Mouse (Mus musculus) bone marrow, adult 2 months (tissue): ENCODE measurements around the gene Grb10. TPM values are rescaled to one million over a fixed set of nuclear protein-coding genes. Genes with fewer than 3 reads are reported as not detected.

Experiments
- H3K27ac ChIP-seq: fragments of 200-500 bp; 2 replicates; pipeline ENCODE4 v1.5.1; 2012; ENCODE audit warnings: low read depth, mild to moderate bottlenecking, control low read depth, inconsistent platforms, low read length; ENCODE audit not compliant: control insufficient read depth, poor library complexity, insufficient read depth
- H3K4me1 ChIP-seq: fragments of 200-500 bp; 2 replicates; pipeline ENCODE4 v1.6.1; 2011; ENCODE audit warnings: low read length; ENCODE audit not compliant: control insufficient read depth, insufficient read depth
- H3K4me3 ChIP-seq: fragments of 200-500 bp; replicated peaks from 2 replicates; pipeline ENCODE3; 2011; ENCODE audit warnings: mild to moderate bottlenecking, low read depth, low read length, control low read depth; ENCODE audit not compliant: control insufficient read depth
- CTCF ChIP-seq: fragments of 200-500 bp; IDR thresholded peaks from 2 replicates; pipeline ENCODE4 v1.5.1; 2011; ENCODE audit warnings: low read length, control low read depth; ENCODE audit not compliant: control insufficient read depth, insufficient read depth
- POLR2A ChIP-seq: fragments of 200-500 bp; IDR thresholded peaks from 2 replicates; pipeline ENCODE4 v1.6.1; 2011; ENCODE audit warnings: low read depth, mild to moderate bottlenecking, control low read depth, low read length, borderline replicate concordance; ENCODE audit not compliant: control insufficient read depth
- WGBS: fragments of 180-500 bp; shearing (Covaris S2); methylation state at CpG from one replicate; pipeline ENCODE4 v1.1.7; 2018; 5-methylcytosine and 5-hydroxymethylcytosine counted together
- polyA plus RNA-seq: library from polyadenylated mRNA; stranded (reverse); fragments of >200 nt; gene quantifications from 2 replicates; pipeline ENCODE4 v1.2.4, GENCODE M21; 2011; ENCODE audit warnings: low replicate concordance; ENCODE audit not compliant: missing spikeins, insufficient read depth, insufficient read length

Grb10 gene
- polyA plus RNA-seq, 1 experiment: 17.0 TPM

GRCm38 (mm10) chr11:11944082-11944349 is 94.5 kb downstream of the Grb10 start:
- Histone ChIP-seq H3K4me1 (no peaks in the 10 kb centered on the region; the same call in 1 of the 2 replicates), H3K4me3 (no peak overlapping the region), H3K27ac (no peak overlapping the region)
- TF ChIP-seq CTCF: no peak
- no peak for TF ChIP-seq POLR2A

GRCm38 (mm10) chr11:11943240-11944081 is 95.0 kb downstream of the Grb10 start:
- no peak overlapping the region for H3K27ac ChIP-seq
- H3K4me1 ChIP-seq: no peaks in the 10 kb centered on the region; the same call in 1 of the 2 replicates
- 83% methylated on average over 13 of the region's 13 CpGs for WGBS
- no peak overlapping the region for H3K4me3 ChIP-seq
- TF ChIP-seq POLR2A (no peak), CTCF (no peak)

- H3K27ac ChIP-seq: no peak overlapping the region
- WGBS: 66% methylated on average over 6 of the region's 6 CpGs
- no peaks in the 10 kb centered on the region; the same call in 1 of the 2 replicates for H3K4me1 ChIP-seq
- no peak overlapping the region for H3K4me3 ChIP-seq
- TF ChIP-seq CTCF (no peak), POLR2A (no peak)
Measured at GRCm38 (mm10) chr11:11942320-11943217, 95.9 kb downstream of the Grb10 start.

- H3K27ac ChIP-seq: no peak overlapping the region
- no peak for TF ChIP-seq CTCF
- TF ChIP-seq POLR2A: no peak
- WGBS: 75% methylated on average over 5 of the region's 5 CpGs
- H3K4me1 ChIP-seq: no peaks in the 10 kb centered on the region; the same call in 1 of the 2 replicates
- H3K4me3 ChIP-seq: no peak overlapping the region
Measured at GRCm38 (mm10) chr11:11940833-11941681, 97.4 kb downstream of the Grb10 start.

GRCm38 (mm10) chr11:11939611-11940010 is 98.9 kb downstream of the Grb10 start:
- TF ChIP-seq CTCF (no peak), POLR2A (no peak)
- WGBS: 58% methylated on average over 3 of the region's 3 CpGs
- Histone ChIP-seq H3K4me3 (no peak overlapping the region), H3K4me1 (no peaks in the 10 kb centered on the region; the same call in 1 of the 2 replicates), H3K27ac (no peak overlapping the region)

GRCm38 (mm10) chr11:11938591-11938990 is 99.9 kb downstream of the Grb10 start:
- Histone ChIP-seq H3K4me3 (no peak overlapping the region), H3K4me1 (no peaks in the 10 kb centered on the region; the same call in 1 of the 2 replicates), H3K27ac (no peak overlapping the region)
- 73% methylated on average over 1 of the region's 1 CpGs for WGBS
- no peak for TF ChIP-seq POLR2A

- WGBS: 75% methylated on average over 10 of the region's 10 CpGs
- Histone ChIP-seq H3K4me3 (no peak overlapping the region), H3K4me1 (no peaks in the 10 kb centered on the region; the same call in 1 of the 2 replicates), H3K27ac (no peak overlapping the region)
- TF ChIP-seq CTCF (no peak), POLR2A (no peak)
Measured at GRCm38 (mm10) chr11:11937340-11938030, 101.0 kb downstream of the Grb10 start.
